Mouse (Mus musculus): ENCODE measurements at regions not wholly inside any gene's neighbourhood (a gene's known extent, or its start where the extent isn't known, plus 50 kb on each side); places are given as distances from the start of the nearest gene placed in this dataset.

GRCm38 (mm10) chr19:15093534-15093933 is 495.7 kb upstream of the Tle4 start:
- H3K9me3 ChIP-seq (replicated peaks) = no peaks in the 10 kb centered on the region
- no peaks in the 10 kb centered on the region for H3K27me3 ChIP-seq (ENCODE audit: low read depth, poor library complexity, severe bottlenecking)
- no peaks in the 10 kb centered on the region for H3K36me3 ChIP-seq
- H3K27ac ChIP-seq = no peak overlapping the region
- 82% methylated on average over 3 of the region's 3 CpGs for WGBS
- H3K4me3 ChIP-seq = no peak overlapping the region
- H3K4me1 ChIP-seq = peaks cover 8% of the 10 kb centered on the region; the same call in 1 of the 2 replicates
- DNase-seq (ENCODE audit: low spot score) = no peak

- Histone ChIP-seq H3K27ac (no peak overlapping the region), H3K4me1 (no peaks in the 10 kb centered on the region), H3K27me3 (ENCODE audit: low read depth, poor library complexity, severe bottlenecking) (no peaks in the 10 kb centered on the region), H3K4me3 (no peak overlapping the region), H3K9me3 (replicated peaks) (no peaks in the 10 kb centered on the region), H3K36me3 (no peaks in the 10 kb centered on the region)
- 89% methylated on average over 4 of the region's 4 CpGs for WGBS
- DNase-seq (ENCODE audit: low spot score) = no peak
These were observed 482.8 kb upstream of the Tle4 start for GRCm38 (mm10) chr19:15080638-15081037.

DNA sequence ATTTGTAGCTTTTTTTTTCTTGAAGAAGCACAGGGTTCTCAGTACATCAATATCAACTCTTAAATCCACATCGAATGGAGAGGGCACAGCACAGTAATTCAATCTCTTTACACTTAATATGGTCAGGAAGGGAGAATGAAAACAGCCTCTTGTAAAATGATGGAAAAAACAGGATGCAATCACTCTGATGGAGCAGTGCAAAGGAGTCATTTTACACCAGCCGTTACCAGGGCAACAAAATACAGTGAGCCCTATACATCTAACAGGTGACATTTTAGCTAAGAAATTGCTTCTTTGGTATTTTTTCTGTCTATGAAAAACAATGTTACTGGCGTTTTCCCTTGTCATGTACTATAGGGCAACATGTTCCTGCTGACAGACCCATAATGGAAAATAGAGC is 459.9 kb upstream of the Tle4 start:
- 82% methylated on average over 3 of the region's 3 CpGs for WGBS
- no peak for DNase-seq (ENCODE audit: low spot score)
- no peaks in the 10 kb centered on the region for H3K27me3 ChIP-seq (ENCODE audit: low read depth, poor library complexity, severe bottlenecking)

DNA sequence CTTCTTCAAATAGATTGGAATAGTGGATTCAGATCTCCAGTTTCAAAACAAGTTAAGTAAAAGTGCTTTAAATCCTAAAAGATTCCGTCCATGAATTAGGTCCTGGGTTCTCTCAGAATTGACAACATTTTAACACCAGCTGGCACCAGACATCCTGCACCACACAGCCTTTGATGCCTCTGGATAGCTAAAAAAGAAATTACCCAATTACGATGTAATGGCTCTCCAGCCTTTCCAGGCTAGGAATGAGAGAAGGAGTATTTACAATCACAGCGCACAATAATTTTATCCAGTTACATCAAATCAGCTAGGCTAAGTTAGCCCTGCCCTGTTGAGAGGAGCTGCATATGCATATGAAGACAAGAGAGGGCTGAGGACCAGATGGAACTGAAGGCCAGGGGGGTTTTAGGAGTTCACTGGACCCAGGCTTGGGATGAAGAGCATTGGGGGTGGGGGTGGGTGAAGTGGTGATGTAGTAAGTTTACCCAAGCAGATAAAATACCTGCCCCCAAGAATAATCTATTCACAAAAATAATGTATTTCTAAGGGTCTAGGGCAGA is 455.8 kb upstream of the Tle4 start:
- H3K36me3 ChIP-seq = no peaks in the 10 kb centered on the region
- no peak overlapping the region for H3K27ac ChIP-seq
- no peaks in the 10 kb centered on the region for H3K9me3 ChIP-seq (replicated peaks)
- 28% methylated on average over 3 of the region's 3 CpGs for WGBS
- no peak overlapping the region for H3K4me3 ChIP-seq
- no peak for DNase-seq (ENCODE audit: low spot score)
- peaks cover under 1% of the 10 kb centered on the region; the same call in 1 of the 2 replicates for H3K27me3 ChIP-seq (ENCODE audit: low read depth, poor library complexity, severe bottlenecking)
- peaks cover 40% of the 10 kb centered on the region for H3K4me1 ChIP-seq

More for the DNA sequence above, 459.9 kb upstream of the Tle4 start:
- peaks cover 34% of the 10 kb centered on the region for H3K4me1 ChIP-seq
- H3K36me3 ChIP-seq = no peaks in the 10 kb centered on the region
- H3K4me3 ChIP-seq = no peak overlapping the region
- no peak overlapping the region for H3K27ac ChIP-seq
- H3K9me3 ChIP-seq (replicated peaks) = no peaks in the 10 kb centered on the region

DNA sequence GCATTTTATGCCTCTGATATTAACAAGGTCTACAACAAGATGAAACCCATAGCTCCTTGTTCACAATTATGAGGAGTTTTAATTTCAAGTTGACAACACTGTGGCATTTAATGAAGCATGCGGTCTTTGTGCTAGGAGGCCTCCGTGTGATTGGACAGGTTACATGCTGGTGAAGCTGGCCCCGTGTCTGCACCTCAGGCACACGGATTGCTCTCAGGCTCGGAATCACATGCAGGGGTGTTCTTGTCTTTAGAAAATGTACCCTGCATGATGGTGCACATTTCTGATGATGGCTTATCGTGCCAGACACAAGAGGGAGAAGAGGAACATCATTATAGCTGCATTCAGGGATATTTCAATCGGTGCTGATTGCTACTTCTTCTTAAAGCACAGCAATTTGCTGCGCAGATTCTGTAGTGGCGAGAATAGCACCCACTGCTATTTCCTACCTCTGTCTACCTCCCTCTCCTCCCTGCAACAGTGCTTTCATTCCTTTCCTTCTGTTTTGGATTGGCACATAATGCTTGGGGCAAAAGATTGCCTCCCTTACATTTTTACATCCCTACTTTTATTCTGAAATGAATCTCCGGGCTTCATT is 454.9 kb upstream of the Tle4 start:
- peaks cover 9% of the 10 kb centered on the region for H3K27me3 ChIP-seq (ENCODE audit: low read depth, poor library complexity, severe bottlenecking)
- no peak overlapping the region for H3K27ac ChIP-seq
- WGBS = 71% methylated on average over 10 of the region's 10 CpGs
- H3K36me3 ChIP-seq = no peaks in the 10 kb centered on the region
- no peak for DNase-seq (ENCODE audit: low spot score)
- H3K4me1 ChIP-seq = peaks cover 40% of the 10 kb centered on the region
- H3K4me3 ChIP-seq = no peak overlapping the region
- no peaks in the 10 kb centered on the region for H3K9me3 ChIP-seq (replicated peaks)

- H3K27me3 ChIP-seq (ENCODE audit: low read depth, poor library complexity, severe bottlenecking) = peaks cover 13% of the 10 kb centered on the region
- H3K4me3 ChIP-seq = no peak overlapping the region
- no peak overlapping the region for H3K27ac ChIP-seq
- no peaks in the 10 kb centered on the region for H3K9me3 ChIP-seq (replicated peaks)
- no peaks in the 10 kb centered on the region for H3K36me3 ChIP-seq
- 87% methylated on average over 2 of the region's 2 CpGs for WGBS
- no peak for DNase-seq (ENCODE audit: low spot score)
- peaks cover 7% of the 10 kb centered on the region for H3K4me1 ChIP-seq
These were observed 450.0 kb upstream of the Tle4 start for GRCm38 (mm10) chr19:15047896-15048295.

DNA sequence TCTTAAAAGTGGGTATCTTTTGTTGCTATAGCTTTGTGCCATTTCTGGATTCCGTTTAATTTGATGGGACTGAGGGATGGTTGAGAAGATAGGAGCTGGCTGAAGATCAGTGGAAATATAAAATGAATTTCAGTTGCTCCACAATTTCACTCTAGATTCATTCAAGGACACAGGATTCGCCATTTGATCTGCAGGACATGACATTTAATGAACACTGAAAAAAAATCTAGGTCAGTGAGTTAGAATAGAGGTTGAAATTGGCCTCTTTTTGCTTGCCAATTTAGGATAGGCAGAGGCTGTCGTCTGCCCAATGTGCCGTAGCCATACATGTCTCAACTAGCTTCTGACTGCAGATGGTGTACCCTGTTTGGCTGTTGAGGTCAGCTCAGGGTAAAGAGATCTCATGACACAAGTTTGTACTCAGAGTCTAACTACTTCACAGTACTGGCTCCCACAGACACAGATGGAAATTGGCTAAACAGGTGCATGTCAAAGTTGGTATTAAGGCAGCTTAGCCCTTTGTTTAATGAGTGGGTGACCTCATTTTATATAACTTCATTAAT is 449.5 kb upstream of the Tle4 start:
- DNase-seq (ENCODE audit: low spot score) = no peak
- Histone ChIP-seq H3K27ac (no peak overlapping the region), H3K36me3 (no peaks in the 10 kb centered on the region), H3K4me3 (no peak overlapping the region), H3K27me3 (ENCODE audit: low read depth, poor library complexity, severe bottlenecking) (peaks cover 14% of the 10 kb centered on the region), H3K9me3 (replicated peaks) (no peaks in the 10 kb centered on the region), H3K4me1 (peaks cover 2% of the 10 kb centered on the region)
- WGBS = 86% methylated on average over 4 of the region's 4 CpGs

DNA sequence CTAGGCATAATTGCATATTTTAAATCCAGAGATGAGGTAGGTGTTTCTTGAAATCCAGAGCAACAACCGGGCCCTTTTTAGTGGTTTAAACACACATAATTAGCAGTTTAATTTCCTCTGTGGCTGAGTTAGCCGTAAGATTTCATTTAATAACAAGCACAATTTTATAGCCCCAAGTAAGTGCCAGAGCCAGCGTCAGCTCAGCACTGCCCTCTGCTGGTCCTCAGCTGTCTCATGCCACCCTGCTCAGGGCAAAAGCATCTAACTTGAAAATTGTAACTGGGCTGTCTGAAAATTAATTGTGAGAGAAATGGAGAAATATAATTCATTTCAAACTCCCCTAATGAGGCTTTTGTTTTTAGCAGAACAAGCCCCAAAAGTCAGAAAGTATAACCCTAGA is 437.7 kb upstream of the Tle4 start:
- WGBS = 9% methylated on average over 3 of the region's 3 CpGs
- Histone ChIP-seq H3K4me3 (no peak overlapping the region), H3K36me3 (no peaks in the 10 kb centered on the region), H3K9me3 (replicated peaks) (no peaks in the 10 kb centered on the region), H3K27ac (no peak overlapping the region), H3K27me3 (ENCODE audit: low read depth, poor library complexity, severe bottlenecking) (peaks cover 23% of the 10 kb centered on the region), H3K4me1 (peaks cover 14% of the 10 kb centered on the region)
- DNase-seq (ENCODE audit: low spot score) = peak; percentile 86

DNA sequence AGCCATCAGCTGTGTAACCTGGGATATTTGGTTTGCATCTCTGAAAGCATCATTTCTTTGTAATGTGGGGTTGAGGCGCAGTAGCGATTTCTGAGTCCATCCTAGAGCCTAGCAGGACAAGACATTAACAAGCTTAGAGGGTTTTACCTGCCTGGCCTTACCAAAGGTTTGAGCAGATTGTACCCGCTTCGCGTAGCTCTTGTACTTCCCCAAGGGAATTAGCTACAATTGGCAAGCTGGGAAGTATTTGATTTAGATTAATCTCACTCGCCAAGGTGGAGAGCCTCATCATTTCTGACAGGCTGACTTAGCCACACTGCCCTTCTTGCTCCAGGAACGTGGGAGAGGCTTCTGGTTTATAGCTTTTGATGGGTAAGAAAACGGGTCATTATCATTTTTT is 436.1 kb upstream of the Tle4 start:
- Histone ChIP-seq H3K27ac (no peak overlapping the region), H3K36me3 (no peaks in the 10 kb centered on the region), H3K27me3 (ENCODE audit: low read depth, poor library complexity, severe bottlenecking) (peaks cover 23% of the 10 kb centered on the region), H3K4me1 (peaks cover 14% of the 10 kb centered on the region), H3K9me3 (replicated peaks) (no peaks in the 10 kb centered on the region), H3K4me3 (no peak overlapping the region)
- DNase-seq (ENCODE audit: low spot score) = no peak
- 63% methylated on average over 8 of the region's 8 CpGs for WGBS

DNA sequence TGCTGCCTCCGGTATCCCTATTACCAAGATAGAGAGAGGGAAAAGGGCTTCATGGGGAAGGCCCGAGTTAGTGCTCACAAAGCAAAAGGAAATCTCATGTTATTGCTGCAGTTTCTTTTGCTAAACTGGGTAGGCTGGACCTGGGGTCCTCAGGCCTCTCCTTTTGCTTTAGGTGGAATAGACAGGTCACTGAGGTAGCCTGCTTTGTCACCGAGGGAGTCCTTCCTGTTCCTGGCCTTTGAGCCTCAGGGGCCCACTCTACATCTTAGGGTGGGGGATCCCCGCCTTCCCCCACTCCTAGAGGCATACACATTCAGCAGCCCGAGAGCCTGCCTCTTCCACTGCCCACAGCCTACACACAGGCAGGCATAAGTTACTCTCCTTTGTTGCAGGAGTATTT is 435.5 kb upstream of the Tle4 start:
- H3K27me3 ChIP-seq (ENCODE audit: low read depth, poor library complexity, severe bottlenecking) = peaks cover 23% of the 10 kb centered on the region
- WGBS = 73% methylated on average over 5 of the region's 5 CpGs
- H3K9me3 ChIP-seq (replicated peaks) = no peaks in the 10 kb centered on the region
- DNase-seq (ENCODE audit: low spot score) = no peak
- peaks cover 14% of the 10 kb centered on the region for H3K4me1 ChIP-seq
- H3K27ac ChIP-seq = no peak overlapping the region
- H3K4me3 ChIP-seq = no peak overlapping the region
- H3K36me3 ChIP-seq = no peaks in the 10 kb centered on the region

DNA sequence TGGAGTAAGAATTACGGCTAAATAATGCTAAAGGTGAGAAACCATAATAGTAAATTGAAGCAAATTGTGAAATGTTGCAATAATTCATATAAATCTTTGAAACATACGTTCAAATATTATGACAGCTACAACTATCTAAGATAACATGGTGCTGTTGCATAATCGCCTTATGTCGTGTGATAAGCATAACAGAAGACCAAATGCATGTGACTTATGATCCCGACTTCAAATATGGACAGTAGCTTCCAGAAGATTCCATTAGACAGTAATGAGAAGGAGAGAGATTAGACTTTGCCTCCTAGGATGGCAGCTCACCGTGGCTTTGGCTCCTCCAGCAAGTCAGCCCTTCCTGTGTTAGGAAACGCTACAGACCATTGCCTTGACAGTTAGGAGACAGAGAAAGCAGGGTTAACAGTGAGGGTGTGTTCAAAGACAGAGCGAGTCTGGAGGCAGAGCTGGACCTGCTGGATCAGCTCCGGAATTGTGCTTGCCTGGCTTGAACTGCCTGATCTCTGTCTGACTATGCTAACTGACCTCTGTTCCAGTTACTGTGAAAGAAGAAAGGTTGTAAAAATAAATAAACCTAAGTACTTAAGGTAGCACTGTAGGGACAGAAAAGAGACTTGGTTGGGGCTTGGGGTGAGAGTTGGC is 434.6 kb upstream of the Tle4 start:
- DNase-seq (ENCODE audit: low spot score) = no peak
- H3K4me1 ChIP-seq = peaks cover 14% of the 10 kb centered on the region
- no peak overlapping the region for H3K27ac ChIP-seq
- 88% methylated on average over 9 of the region's 9 CpGs for WGBS
- H3K9me3 ChIP-seq (replicated peaks) = no peaks in the 10 kb centered on the region
- no peaks in the 10 kb centered on the region for H3K36me3 ChIP-seq
- H3K4me3 ChIP-seq = no peak overlapping the region
- H3K27me3 ChIP-seq (ENCODE audit: low read depth, poor library complexity, severe bottlenecking) = peaks cover 16% of the 10 kb centered on the region

DNA sequence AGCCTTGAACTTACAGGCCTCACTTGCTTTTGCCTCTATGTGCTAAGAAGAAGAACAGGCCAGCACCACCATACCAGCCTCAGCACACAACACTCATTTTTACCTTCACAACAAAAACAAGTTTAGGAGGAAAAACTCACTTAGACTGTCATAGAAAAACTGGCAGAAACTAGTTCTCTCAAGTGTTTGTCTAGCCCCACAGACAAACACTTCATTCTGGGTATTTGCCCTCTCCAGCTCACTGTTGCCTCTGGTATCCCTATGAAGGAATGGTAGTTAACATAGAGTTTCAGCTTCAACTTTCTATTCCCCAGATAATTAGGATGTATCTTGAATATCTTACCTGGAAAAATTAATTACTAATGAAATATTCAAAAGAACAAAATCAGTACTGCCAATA is 433.6 kb upstream of the Tle4 start:
- Histone ChIP-seq H3K4me1 (peaks cover 14% of the 10 kb centered on the region), H3K27ac (no peak overlapping the region), H3K27me3 (ENCODE audit: low read depth, poor library complexity, severe bottlenecking) (peaks cover 7% of the 10 kb centered on the region), H3K9me3 (replicated peaks) (no peaks in the 10 kb centered on the region), H3K4me3 (no peak overlapping the region), H3K36me3 (no peaks in the 10 kb centered on the region)
- DNase-seq (ENCODE audit: low spot score) = no peak

GRCm38 (mm10) chr19:15003596-15003995 is 405.7 kb upstream of the Tle4 start:
- no peak overlapping the region for H3K27ac ChIP-seq
- WGBS = 84% methylated on average over 3 of the region's 3 CpGs
- no peaks in the 10 kb centered on the region for H3K9me3 ChIP-seq (replicated peaks)
- no peaks in the 10 kb centered on the region for H3K4me1 ChIP-seq
- no peak for DNase-seq (ENCODE audit: low spot score)
- H3K36me3 ChIP-seq = no peaks in the 10 kb centered on the region
- no peak overlapping the region for H3K4me3 ChIP-seq
- H3K27me3 ChIP-seq (ENCODE audit: low read depth, poor library complexity, severe bottlenecking) = no peaks in the 10 kb centered on the region
